Mouse (Mus musculus) megakaryocyte-erythroid progenitor cell, adult 5 weeks (primary cell): ENCODE measurements around the gene Aoc2. TPM values are rescaled to one million over a fixed set of nuclear protein-coding genes. Genes with fewer than 3 reads are reported as not detected.

ENCODE experiments used
- polyA plus RNA-seq: library from polyadenylated mRNA; stranded (reverse); fragments of >175 nt; gene quantifications from 2 replicates; pipeline ENCODE4 v1.2.3, GENCODE M21; 2012

The Aoc2 gene
- polyA plus RNA-seq, result 3.4 and 5.3 TPM in 2 replicates

GRCm38 (mm10) chr11:101324763-101325162, at the start of gene Aoc2:
Gene Aoc2, plus strand, starts transcription at chr11:101325063.

GRCm38 (mm10) chr11:101278223-101279192, 46.4 kb upstream of the Aoc2 start, which contains the start of the genes Cntd1 and Coa3:
Gene Cntd1, plus strand, starts transcription at chr11:101279012.
Gene Coa3, minus strand, starts transcription at chr11:101279114.

DNA sequence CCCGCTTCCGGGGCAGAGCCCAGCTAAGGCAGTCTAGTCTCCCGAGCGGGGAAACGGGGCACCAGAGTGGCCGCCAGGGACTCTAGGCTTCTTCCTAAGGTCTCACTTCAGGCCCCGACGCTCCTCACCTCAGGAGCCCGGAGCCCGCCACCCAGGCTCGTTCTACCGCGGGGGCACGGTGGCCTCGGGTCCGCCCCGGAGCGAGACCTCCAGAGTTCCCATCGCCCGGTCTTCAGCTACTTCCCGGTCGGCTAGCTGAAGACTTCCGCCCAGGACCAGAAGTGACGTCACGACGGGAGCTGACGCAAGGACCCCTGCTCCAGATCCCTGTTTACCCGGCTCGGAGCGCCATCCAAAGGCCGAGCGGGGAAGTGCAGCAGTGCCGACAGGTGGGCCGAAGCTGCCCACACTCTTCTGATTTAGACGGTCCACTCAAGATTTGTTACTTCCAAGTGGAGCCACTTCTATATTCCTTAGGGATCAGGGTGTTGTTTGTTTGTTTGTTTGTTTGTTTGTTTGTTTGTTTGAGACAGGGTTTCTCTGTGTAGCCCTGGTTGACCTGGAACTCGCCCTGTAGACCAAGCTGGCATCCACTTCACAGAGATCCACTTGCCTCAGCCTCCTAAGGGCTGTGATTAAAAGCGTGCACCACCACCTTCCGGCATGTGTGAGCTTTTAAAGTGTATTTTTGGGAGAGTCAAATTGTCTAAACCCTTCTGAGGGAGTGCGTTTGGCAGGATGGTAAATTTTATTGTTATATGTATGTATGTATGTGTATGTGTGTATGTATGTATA, 22.7 kb upstream of the Aoc2 start, which contains the start of gene Becn1:
Gene Becn1 (minus strand): TSS at position 283 of the 795 bp plus-strand sequence.

GRCm38 (mm10) chr11:101315665-101316500, 9.0 kb upstream of the Aoc2 start, which contains the start of gene Psme3:
Gene Psme3, plus strand, starts transcription at chr11:101316213.

DNA sequence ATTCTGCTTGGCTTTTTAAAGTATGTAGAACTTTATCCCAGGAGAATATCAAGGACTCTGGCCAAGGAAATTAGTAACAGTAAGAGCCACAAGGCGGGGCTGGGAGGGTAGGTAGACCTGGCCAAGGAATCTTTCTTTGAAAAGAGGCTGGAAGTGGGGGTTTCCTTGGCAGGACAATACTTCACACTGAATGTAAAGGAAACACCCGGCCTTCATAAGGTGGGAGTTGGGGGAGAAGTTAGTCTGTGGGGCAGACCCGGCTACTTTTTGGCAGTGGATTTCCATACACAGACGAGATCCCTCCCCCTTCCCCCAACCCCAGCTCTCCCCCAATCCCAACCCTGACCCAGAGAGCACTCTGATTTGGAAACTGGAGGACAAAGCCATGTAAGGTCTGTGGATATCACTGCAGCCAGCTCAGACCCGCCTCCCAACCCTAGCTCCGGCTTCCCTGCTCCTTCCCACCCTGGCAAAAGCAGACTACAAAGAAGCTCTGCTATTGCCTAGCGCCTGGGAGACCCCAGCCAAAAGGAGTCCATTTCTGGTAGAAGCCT, 5.6 kb downstream of the Aoc2 start, which contains the start of gene Aoc3:
Gene Aoc3 (plus strand): TSS at position 235 of the 554 bp plus-strand sequence.

DNA sequence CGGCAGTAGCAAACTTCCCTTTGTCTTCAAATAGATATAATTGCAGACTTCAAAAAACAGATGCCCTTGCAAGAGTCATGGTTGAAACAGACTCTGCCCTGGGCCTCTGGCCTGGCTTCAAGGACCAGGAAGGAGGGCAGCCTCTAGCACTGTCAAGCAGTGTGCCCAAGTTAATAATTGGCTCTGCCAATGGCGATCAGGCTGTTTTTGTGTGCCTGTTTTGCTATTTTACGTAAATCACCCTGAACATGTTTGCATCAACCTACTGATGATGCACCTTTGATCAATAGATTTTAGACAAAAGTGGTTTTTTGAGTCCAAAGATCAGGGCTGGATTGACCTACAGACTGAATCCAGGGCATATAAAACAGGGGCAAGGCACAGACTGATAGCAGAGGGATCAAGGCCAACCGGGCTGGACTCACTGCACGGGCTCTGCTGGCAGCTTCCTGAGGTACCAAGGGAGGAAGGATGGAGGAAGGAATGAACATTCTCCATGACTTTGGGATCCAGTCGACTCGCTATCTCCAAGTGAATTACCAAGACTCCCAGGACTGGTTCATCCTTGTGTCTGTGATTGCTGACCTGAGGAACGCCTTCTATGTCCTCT, 42.6 kb downstream of the Aoc2 start, which contains the start of gene G6pc:
Gene G6pc (plus strand): TSS at position 236 of the 610 bp plus-strand sequence.

Other genes starting within 250 kb of the Aoc2 start
- gene Hsd17b1, start 246.7 kb upstream of the Aoc2 start, polyA plus RNA-seq, result 14.7 and 25.8 TPM in 2 replicates
- 28.1 and 33.5 TPM in 2 replicates for gene Coasy, start 242.5 kb upstream of the Aoc2 start, polyA plus RNA-seq
- 25.5 and 26.1 TPM in 2 replicates for gene Mlx, start 237.8 kb upstream of the Aoc2 start, polyA plus RNA-seq
- gene Psmc3ip, start 229.6 kb upstream of the Aoc2 start, polyA plus RNA-seq, result 31.9 and 37.0 TPM in 2 replicates
- 10.3 and 11.6 TPM in 2 replicates for gene Retreg3, start 205.2 kb upstream of the Aoc2 start, polyA plus RNA-seq
- gene Tubg1, start 205.1 kb upstream of the Aoc2 start, polyA plus RNA-seq, result 65.7 and 69.7 TPM in 2 replicates
- 0.12 TPM in 1 of 2 replicates, not detected in the other for gene Tubg2, start 169.2 kb upstream of the Aoc2 start, polyA plus RNA-seq
- 1.3 and 1.7 TPM in 2 replicates for gene Cntnap1, start 154.5 kb upstream of the Aoc2 start, polyA plus RNA-seq
- gene Plekhh3, start 153.7 kb upstream of the Aoc2 start, polyA plus RNA-seq, result 1.7 and 2.8 TPM in 2 replicates
- gene Ccr10, start 149.6 kb upstream of the Aoc2 start, polyA plus RNA-seq, result 0.12 and 0.25 TPM in 2 replicates
- gene Ezh1, start 98.6 kb upstream of the Aoc2 start, polyA plus RNA-seq, result 4.0 and 4.4 TPM in 2 replicates
- 0.44 TPM in 1 of 2 replicates, not detected in the other for gene Ramp2, start 79.0 kb upstream of the Aoc2 start, polyA plus RNA-seq
- gene Vps25, start 71.4 kb upstream of the Aoc2 start, polyA plus RNA-seq, result 95.7 and 108 TPM in 2 replicates
- 0.48 and 1.5 TPM in 2 replicates for gene Wnk4, start 64.5 kb upstream of the Aoc2 start, polyA plus RNA-seq
- 0.18 and 0.28 TPM in 2 replicates for gene Cntd1, start 46.1 kb upstream of the Aoc2 start, polyA plus RNA-seq
- 27.4 and 27.5 TPM in 2 replicates for gene Coa3, start 45.9 kb upstream of the Aoc2 start, polyA plus RNA-seq
- gene Becn1, start 22.8 kb upstream of the Aoc2 start, polyA plus RNA-seq, result 116 and 157 TPM in 2 replicates
- gene Psme3, start 8.8 kb upstream of the Aoc2 start, polyA plus RNA-seq, result 57.6 and 67.2 TPM in 2 replicates
- 0.09 TPM in 1 of 2 replicates, not detected in the other for gene Aoc3, start 5.5 kb downstream of the Aoc2 start, polyA plus RNA-seq
- gene G6pc, start 42.5 kb downstream of the Aoc2 start, polyA plus RNA-seq, result not detected in 2 replicates
- gene Aarsd1, start 92.6 kb downstream of the Aoc2 start, polyA plus RNA-seq, result 67.2 and 86.7 TPM in 2 replicates
- 1.2 and 1.4 TPM in 2 replicates for gene Gm27029, start 99.7 kb downstream of the Aoc2 start, polyA plus RNA-seq
- gene Rundc1, start 100.0 kb downstream of the Aoc2 start, polyA plus RNA-seq, result 5.6 and 7.3 TPM in 2 replicates
- gene Ptges3l, start 100.3 kb downstream of the Aoc2 start, polyA plus RNA-seq, result 0.53 and 1.1 TPM in 2 replicates
- 714 and 821 TPM in 2 replicates for gene Rpl27, start 117.2 kb downstream of the Aoc2 start, polyA plus RNA-seq
- gene Ifi35, start 123.3 kb downstream of the Aoc2 start, polyA plus RNA-seq, result 20.0 and 23.7 TPM in 2 replicates
- 7.8 and 12.1 TPM in 2 replicates for gene Rnd2, start 139.9 kb downstream of the Aoc2 start, polyA plus RNA-seq
- gene Vat1, start 141.2 kb downstream of the Aoc2 start, polyA plus RNA-seq, result 200 and 226 TPM in 2 replicates
- 7.4 and 9.3 TPM in 2 replicates for gene Brca1, start 226.9 kb downstream of the Aoc2 start, polyA plus RNA-seq
- gene Nbr1, start 227.1 kb downstream of the Aoc2 start, polyA plus RNA-seq, result 43.7 and 46.7 TPM in 2 replicates